Mouse (Mus musculus): ENCODE data around the gene Atp2a1.
A peak's percentile ranks its signal among the peaks of the same experiment; 100 is the strongest.
"Not testable (repeated sequence)": the region's sequence is repeated elsewhere in the genome, so short reads cannot be mapped to it uniquely, and the experiment has no call there.

The Atp2a1 gene

GRCm38 (mm10) chr7:126411061-126411460, 51.8 kb downstream of the Atp2a1 start:
- DNase-seq (ENCODE audit: low spot score in 2 of 2) = no peak

GRCm38 (mm10) chr7:126408686-126409085, 54.2 kb downstream of the Atp2a1 start:
- no peak for DNase-seq (ENCODE audit: low spot score in 2 of 2)

GRCm38 (mm10) chr7:126402518-126402917, 60.4 kb downstream of the Atp2a1 start:
- DNase-seq (ENCODE audit: low spot score in 2 of 2) = not testable (repeated sequence)

GRCm38 (mm10) chr7:126399548-126399947, 63.4 kb downstream of the Atp2a1 start:
- peak; percentile 29 to 71 for DNase-seq (ENCODE audit: low spot score in 2 of 2)

- DNase-seq (ENCODE audit: low spot score in 2 of 2) = no peak
Observed at GRCm38 (mm10) chr7:126397822-126398221, 65.1 kb downstream of the Atp2a1 start.

GRCm38 (mm10) chr7:126397221-126397620, 65.7 kb downstream of the Atp2a1 start:
- no peak for DNase-seq (ENCODE audit: low spot score in 2 of 2)

- DNase-seq (ENCODE audit: low spot score in 2 of 2) = peak; percentile 97 to 98
Observed at GRCm38 (mm10) chr7:126396298-126397119, 66.4 kb downstream of the Atp2a1 start, which contains the start of gene Nfatc2ip. Nfatc2ip (minus strand) TSS chr7:126396737.

Measured in frontal cortex, postnatal 14 days (tissue).